Mouse (Mus musculus): ENCODE measurements around the gene Slc16a8. TPM values are rescaled to one million over a fixed set of nuclear protein-coding genes. Genes with fewer than 3 reads are reported as not detected.
A peak's percentile ranks its signal among the peaks of the same experiment; 100 is the strongest.

Gene Slc16a8
- polyA plus RNA-seq, 1 experiment from 2014 or later, result 0.46 TPM

GRCm38 (mm10) chr15:79262786-79263309, 8.3 kb upstream of the Slc16a8 start:
- 93% methylated on average over 3 of the region's 3 CpGs for WGBS
- Histone ChIP-seq H3K27me3 (peaks cover 37% of the 10 kb centered on the region), H3K9ac (0 out of 2 replicates have a peak overlapping the region, but pooled peaks have one; percentile 37), H3K9me3 (no peaks in the 10 kb centered on the region), H3K27ac (no peak overlapping the region), H3K4me3 (0 out of 2 replicates have a peak overlapping the region, but pooled peaks have one; percentile 70), H3K4me2 (peak overlapping the region; percentile 100), H3K36me3 (no peaks in the 10 kb centered on the region), H3K4me1 (peaks cover 25% of the 10 kb centered on the region)
- ATAC-seq (ENCODE audit: insufficient number of reproducible peaks, insufficient read depth, low FRiP score, low TSS enrichment, low read depth), result no peak

- peak overlapping the region; percentile 100 for H3K4me2 ChIP-seq
- H3K4me1 ChIP-seq, result peaks cover 25% of the 10 kb centered on the region
- no peaks in the 10 kb centered on the region for H3K36me3 ChIP-seq
- 0 out of 2 replicates have a peak overlapping the region, but pooled peaks have one; percentile 37 for H3K9ac ChIP-seq
- H3K27ac ChIP-seq, result no peak overlapping the region
- 17% methylated on average over 13 of the region's 13 CpGs for WGBS
- no peak for ATAC-seq (ENCODE audit: insufficient number of reproducible peaks, insufficient read depth, low FRiP score, low TSS enrichment, low read depth)
- H3K27me3 ChIP-seq, result peaks cover 37% of the 10 kb centered on the region
- peak overlapping the region; percentile 70 for H3K4me3 ChIP-seq
- H3K9me3 ChIP-seq, result no peaks in the 10 kb centered on the region
These were observed 7.8 kb upstream of the Slc16a8 start for GRCm38 (mm10) chr15:79262375-79262774.

GRCm38 (mm10) chr15:79261757-79262156, 7.2 kb upstream of the Slc16a8 start:
- H3K27ac ChIP-seq, result peak overlapping the region; percentile 68
- peak overlapping the region; percentile 70 for H3K4me3 ChIP-seq
- peak overlapping the region; percentile 100 for H3K4me2 ChIP-seq
- peak; percentile 26; the same call in 1 of the 2 replicates for ATAC-seq (ENCODE audit: insufficient number of reproducible peaks, insufficient read depth, low FRiP score, low TSS enrichment, low read depth)
- 0% methylated on average over 20 of the region's 28 CpGs for WGBS
- no peaks in the 10 kb centered on the region for H3K9me3 ChIP-seq
- peaks cover 37% of the 10 kb centered on the region for H3K27me3 ChIP-seq
- H3K9ac ChIP-seq, result peak overlapping the region; percentile 80
- H3K36me3 ChIP-seq, result no peaks in the 10 kb centered on the region
- peaks cover 25% of the 10 kb centered on the region for H3K4me1 ChIP-seq

- Histone ChIP-seq H3K4me1 (peaks cover 25% of the 10 kb centered on the region), H3K27ac (peak overlapping the region; percentile 68), H3K9me3 (no peaks in the 10 kb centered on the region), H3K4me2 (peak overlapping the region; percentile 100), H3K36me3 (no peaks in the 10 kb centered on the region), H3K4me3 (peak overlapping the region; percentile 70), H3K27me3 (peaks cover 37% of the 10 kb centered on the region), H3K9ac (peak overlapping the region; percentile 80)
- WGBS, result under 1% methylated on average over 55 of the region's 62 CpGs
- ATAC-seq (ENCODE audit: insufficient number of reproducible peaks, insufficient read depth, low FRiP score, low TSS enrichment, low read depth), result peak; percentile 56
These were observed 6.6 kb upstream of the Slc16a8 start for GRCm38 (mm10) chr15:79261095-79261725.

- 26% methylated on average over 17 of the region's 17 CpGs for WGBS
- no peak for ATAC-seq (ENCODE audit: insufficient number of reproducible peaks, insufficient read depth, low FRiP score, low TSS enrichment, low read depth)
- Histone ChIP-seq H3K27ac (no peak overlapping the region), H3K4me3 (no peak overlapping the region), H3K9ac (no peak overlapping the region), H3K9me3 (no peaks in the 10 kb centered on the region), H3K4me2 (no peak overlapping the region), H3K4me1 (peaks cover 27% of the 10 kb centered on the region), H3K27me3 (peaks cover 47% of the 10 kb centered on the region), H3K36me3 (no peaks in the 10 kb centered on the region)
These were observed 4.0 kb upstream of the Slc16a8 start for GRCm38 (mm10) chr15:79258521-79258920.

GRCm38 (mm10) chr15:79252580-79252979, 2.0 kb downstream of the Slc16a8 start:
- Histone ChIP-seq H3K4me2 (peak overlapping the region; percentile 79), H3K4me3 (peak overlapping the region; percentile 46), H3K27ac (no peak overlapping the region), H3K9me3 (no peaks in the 10 kb centered on the region), H3K36me3 (peaks cover 21% of the 10 kb centered on the region), H3K9ac (peak overlapping the region; percentile 77), H3K27me3 (peaks cover 45% of the 10 kb centered on the region), H3K4me1 (peaks cover 27% of the 10 kb centered on the region)
- 35% methylated on average over 24 of the region's 24 CpGs for WGBS
- ATAC-seq (ENCODE audit: insufficient number of reproducible peaks, insufficient read depth, low FRiP score, low TSS enrichment, low read depth), result peak; percentile 52

- peak overlapping the region; percentile 46 for H3K4me3 ChIP-seq
- H3K27ac ChIP-seq, result no peak overlapping the region
- peaks cover 45% of the 10 kb centered on the region for H3K27me3 ChIP-seq
- H3K36me3 ChIP-seq, result peaks cover 25% of the 10 kb centered on the region
- WGBS, result 1% methylated on average over 61 of the region's 61 CpGs
- H3K4me2 ChIP-seq, result peak overlapping the region; percentile 79
- no peaks in the 10 kb centered on the region for H3K9me3 ChIP-seq
- no peak for ATAC-seq (ENCODE audit: insufficient number of reproducible peaks, insufficient read depth, low FRiP score, low TSS enrichment, low read depth)
- peaks cover 27% of the 10 kb centered on the region for H3K4me1 ChIP-seq
- H3K9ac ChIP-seq, result peak overlapping the region; percentile 77
These were observed 2.6 kb downstream of the Slc16a8 start for GRCm38 (mm10) chr15:79251781-79252491.

GRCm38 (mm10) chr15:79251168-79251567, 3.4 kb downstream of the Slc16a8 start:
- Histone ChIP-seq H3K4me2 (no peak overlapping the region), H3K4me3 (no peak overlapping the region), H3K4me1 (peaks cover 27% of the 10 kb centered on the region), H3K9me3 (no peaks in the 10 kb centered on the region), H3K27me3 (peaks cover 45% of the 10 kb centered on the region), H3K27ac (no peak overlapping the region), H3K36me3 (peaks cover 32% of the 10 kb centered on the region), H3K9ac (no peak overlapping the region)
- no peak for ATAC-seq (ENCODE audit: insufficient number of reproducible peaks, insufficient read depth, low FRiP score, low TSS enrichment, low read depth)
- WGBS, result 49% methylated on average over 7 of the region's 7 CpGs

- ATAC-seq (ENCODE audit: insufficient number of reproducible peaks, insufficient read depth, low FRiP score, low TSS enrichment, low read depth), result no peak
- Histone ChIP-seq H3K27ac (no peak overlapping the region), H3K4me3 (no peak overlapping the region), H3K9ac (no peak overlapping the region), H3K27me3 (peaks cover 45% of the 10 kb centered on the region), H3K36me3 (peaks cover 42% of the 10 kb centered on the region), H3K4me1 (peaks cover 27% of the 10 kb centered on the region), H3K4me2 (no peak overlapping the region), H3K9me3 (no peaks in the 10 kb centered on the region)
- WGBS, result 79% methylated on average over 2 of the region's 2 CpGs
These were observed 4.3 kb downstream of the Slc16a8 start for GRCm38 (mm10) chr15:79250236-79250635.

- Histone ChIP-seq H3K9ac (no peak overlapping the region), H3K27ac (no peak overlapping the region), H3K4me2 (no peak overlapping the region), H3K36me3 (peaks cover 77% of the 10 kb centered on the region), H3K27me3 (no peaks in the 10 kb centered on the region), H3K4me1 (peaks cover 6% of the 10 kb centered on the region), H3K4me3 (no peak overlapping the region), H3K9me3 (no peaks in the 10 kb centered on the region)
- no peak for ATAC-seq (ENCODE audit: insufficient number of reproducible peaks, insufficient read depth, low FRiP score, low TSS enrichment, low read depth)
- WGBS, result 93% methylated on average over 3 of the region's 3 CpGs
These were observed 9.2 kb downstream of the Slc16a8 start for GRCm38 (mm10) chr15:79245321-79245720.

GRCm38 (mm10) chr15:79244071-79244893, 10.3 kb downstream of the Slc16a8 start:
- ATAC-seq (ENCODE audit: insufficient number of reproducible peaks, insufficient read depth, low FRiP score, low TSS enrichment, low read depth), result no peak
- Histone ChIP-seq H3K36me3 (peaks cover 83% of the 10 kb centered on the region), H3K9me3 (no peaks in the 10 kb centered on the region), H3K27ac (0 out of 2 replicates have a peak overlapping the region, but pooled peaks have one; percentile 11), H3K27me3 (no peaks in the 10 kb centered on the region), H3K9ac (peak overlapping the region; percentile 22; the same call in 1 of the 2 replicates), H3K4me2 (no peak overlapping the region), H3K4me3 (no peak overlapping the region), H3K4me1 (peaks cover 6% of the 10 kb centered on the region)
- 77% methylated on average over 7 of the region's 7 CpGs for WGBS

Data from embryonic facial prominence, embryonic 13.5 days (tissue).